Mouse (Mus musculus) lung, postnatal 36 days (tissue): Measurements from ENCODE around the gene Mtfmt.
A peak's percentile ranks its signal among the peaks of the same experiment; 100 is the strongest.

Source experiments
- DNase-seq: peaks from one replicate; pipeline ENCODE4 v3.0.0; 2022; ENCODE audit warnings: mixed read lengths

Mtfmt gene

DNA sequence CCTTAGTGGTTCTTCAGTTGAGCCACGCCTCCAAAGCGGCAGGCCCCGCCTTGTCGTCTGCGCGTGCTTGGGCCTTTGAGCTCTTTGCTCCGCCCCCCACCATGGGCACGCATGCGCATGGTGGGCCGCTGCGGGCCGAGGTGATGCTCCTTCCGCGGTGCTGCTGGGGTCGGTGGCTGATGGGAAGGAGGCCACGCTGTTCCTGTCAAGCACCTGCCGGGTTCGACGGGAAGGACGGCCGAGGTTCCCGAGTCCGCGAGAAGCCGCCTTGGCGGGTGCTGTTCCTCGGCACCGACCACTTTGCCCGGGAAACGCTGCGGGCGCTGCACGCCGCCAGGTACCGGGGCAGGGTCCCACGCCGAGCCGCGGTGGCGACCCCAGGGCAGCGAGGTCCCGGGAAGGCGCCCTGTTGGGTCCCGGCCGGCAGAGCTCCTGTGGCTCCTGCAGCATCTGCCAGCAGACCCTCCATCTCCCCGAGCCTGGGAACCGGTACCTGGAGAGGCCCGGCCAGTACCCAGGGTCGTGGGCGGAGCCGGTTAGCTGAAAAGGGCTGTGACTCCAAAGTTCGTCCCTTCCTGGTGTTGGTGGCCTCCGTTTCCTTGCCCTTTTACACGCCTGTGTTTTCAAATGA lies at the start of gene Mtfmt:
Mtfmt (plus strand) TSS at position 112 of the 631 bp plus-strand sequence.
- DNase-seq: peak; percentile 98

DNA sequence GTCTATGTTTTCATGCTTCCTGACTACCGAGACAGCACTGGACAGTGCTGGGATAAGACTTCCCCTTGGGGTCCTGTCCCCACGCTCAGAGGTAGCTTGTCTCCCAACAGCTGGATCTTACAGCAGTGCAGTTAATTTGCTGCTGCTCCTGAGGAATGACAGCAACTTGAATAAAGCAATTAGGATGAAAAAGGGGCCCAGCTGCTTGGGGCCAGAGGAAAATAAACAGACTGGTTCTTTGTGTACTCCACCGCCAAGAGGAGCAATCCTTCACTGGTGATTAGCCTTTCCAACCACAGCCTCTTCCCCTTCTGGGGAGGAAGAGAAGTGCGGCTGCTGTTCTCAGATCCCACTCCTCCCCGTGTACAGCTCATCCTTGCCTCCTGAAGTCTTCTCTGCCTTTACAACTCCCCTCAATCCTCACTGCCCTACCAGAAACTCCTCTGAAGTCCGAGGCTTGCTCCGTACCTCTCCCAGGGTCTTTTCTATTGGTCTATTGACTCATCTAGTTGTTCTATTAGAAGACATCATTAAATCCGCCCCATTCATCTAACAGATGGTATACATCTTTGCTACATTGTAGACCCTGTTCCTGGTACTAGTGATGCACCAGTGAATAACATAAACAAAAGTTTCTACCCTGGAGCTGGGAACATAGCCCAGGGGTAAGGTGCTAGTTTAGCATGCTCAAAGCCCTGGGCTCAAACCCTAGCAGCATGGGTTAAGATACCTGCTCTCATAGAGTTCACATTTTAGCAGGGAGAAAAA lies 49.0 kb upstream of the Mtfmt start:
- DNase-seq: peak; percentile 80

DNA sequence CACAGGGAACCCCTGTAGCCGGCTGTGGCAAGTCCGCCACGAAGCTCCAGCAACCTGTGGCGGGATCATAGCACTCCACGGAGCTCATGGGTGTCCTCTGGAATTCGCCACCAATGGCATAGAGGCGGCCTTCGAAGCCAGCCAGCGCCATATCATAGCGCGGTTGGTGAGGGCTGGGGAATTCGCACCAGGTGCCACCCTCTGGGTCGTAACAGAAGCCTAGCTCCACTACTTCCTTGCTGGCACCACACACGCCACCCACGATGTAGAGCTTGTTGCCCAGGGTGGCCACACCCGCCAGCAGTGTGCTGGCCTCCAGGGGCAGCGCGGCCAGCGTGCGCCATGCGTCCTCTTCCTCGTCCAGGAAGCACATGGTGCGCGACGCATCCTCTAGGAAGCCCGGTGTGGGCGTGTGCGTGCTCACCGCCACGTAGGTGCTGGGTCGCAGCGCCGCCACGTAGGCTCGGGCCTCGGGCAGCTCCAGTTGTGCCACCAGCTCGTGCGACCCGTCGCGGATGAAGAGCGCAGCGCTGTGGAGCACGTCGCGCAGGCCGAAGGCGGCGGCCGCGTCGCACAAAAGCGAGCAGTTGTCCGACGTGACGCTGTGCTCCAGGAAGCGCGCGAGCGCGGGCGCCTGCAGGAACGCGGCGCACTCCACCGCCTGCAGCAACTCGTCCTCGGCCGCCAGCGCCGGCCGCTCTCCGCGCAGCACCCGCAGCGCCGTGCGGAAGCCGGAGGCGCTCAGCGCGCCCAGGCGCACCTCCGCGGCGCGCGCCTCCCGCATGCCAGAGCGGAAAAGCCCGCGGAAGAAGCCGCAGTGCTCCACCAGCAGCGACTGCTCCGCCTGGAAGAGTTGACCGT lies 44.6 kb upstream of the Mtfmt start:
- no peak for DNase-seq

DNA sequence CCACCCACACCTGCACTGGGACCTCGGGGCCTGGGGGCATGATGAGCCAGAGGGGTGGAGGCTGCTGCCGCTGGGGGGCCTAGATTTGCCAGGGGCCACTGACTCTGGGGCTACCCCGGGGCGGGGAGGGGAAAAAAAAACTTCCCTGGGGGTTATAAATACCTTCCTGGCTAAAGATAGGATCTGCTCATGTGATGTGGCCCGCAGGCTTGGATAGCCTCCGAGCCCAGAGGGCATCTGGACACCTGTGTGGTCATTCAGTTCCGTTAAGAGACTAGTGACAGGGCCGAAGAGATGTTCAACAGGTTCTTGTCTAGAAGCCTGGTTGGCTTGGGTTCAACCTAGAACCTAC lies 44.0 kb upstream of the Mtfmt start, which contains the start of gene Kbtbd13:
Kbtbd13 (minus strand) TSS at position 40 of the 352 bp plus-strand sequence.
- no peak for DNase-seq

DNA sequence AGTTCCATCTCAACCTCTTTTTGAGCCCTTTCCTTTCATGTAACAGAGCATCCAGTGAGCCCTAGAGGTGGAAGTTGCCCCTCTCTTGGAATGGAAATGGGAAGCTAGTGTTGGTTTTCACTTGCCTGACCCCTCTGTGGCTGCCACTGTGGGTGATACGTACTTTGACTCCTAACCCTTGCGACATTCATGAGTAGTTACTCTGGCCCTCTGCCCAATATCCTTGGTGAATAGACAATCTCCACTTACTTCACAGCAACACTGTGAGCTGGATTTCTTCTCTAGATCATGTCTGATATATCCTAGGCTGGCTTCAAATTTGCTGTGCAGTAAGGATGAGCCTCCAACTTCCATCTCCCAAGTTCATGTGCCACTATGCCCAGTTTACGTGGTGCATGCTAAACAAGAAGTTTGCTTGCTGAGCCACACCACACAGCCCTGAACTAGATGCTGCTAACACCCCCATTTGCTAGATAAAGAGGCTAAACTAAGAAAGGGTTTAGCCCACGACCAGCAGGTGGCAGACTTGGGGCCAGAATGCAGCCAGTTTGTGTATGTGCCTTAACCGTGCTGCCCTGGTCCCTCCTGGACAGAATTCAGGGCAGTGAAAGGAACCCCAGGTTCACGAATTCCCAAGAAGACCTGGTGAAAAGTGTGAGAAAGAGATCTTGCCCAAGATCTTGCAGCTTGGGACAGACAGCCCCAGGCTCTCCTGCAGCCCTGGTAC lies 42.8 kb upstream of the Mtfmt start:
- peak; percentile 86 for DNase-seq

DNA sequence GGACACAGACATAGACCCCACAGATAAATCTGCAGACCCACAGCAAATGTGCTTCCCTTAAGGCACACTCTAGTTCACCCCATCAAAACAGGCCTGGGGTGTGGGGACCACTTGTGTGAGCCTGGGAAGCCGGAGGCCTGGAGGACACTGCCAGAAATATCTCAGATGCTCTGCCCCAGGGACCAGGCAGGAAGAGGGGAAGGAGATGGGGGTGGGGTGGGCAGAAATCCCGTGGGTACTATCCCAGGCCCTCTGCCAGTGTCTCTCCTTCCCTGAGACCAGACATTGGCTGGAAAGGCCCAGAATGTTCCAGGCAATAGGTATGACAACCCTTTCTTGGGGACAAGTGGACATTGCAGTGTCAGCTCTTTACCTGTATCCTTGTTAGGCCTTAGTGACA lies 42.0 kb upstream of the Mtfmt start:
- no peak for DNase-seq

DNA sequence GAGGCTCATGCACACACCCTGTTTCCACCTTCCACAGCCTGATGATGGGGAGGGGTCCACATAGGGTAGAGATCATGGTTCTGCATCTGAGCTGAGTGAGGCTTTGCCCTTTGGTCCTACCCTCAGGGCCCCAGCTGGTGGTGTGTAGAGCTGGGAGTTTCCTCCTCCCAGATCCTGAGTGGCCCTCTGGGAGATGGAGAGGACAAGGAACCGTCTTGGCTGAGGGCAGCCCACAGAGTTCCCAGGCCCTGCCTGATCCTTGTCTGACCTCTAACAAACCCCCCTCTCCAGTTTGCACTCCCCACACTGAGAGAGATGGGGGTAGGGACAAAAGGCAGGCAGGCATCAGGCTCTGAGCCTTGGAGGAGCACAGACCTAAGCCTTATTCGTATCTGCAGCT lies 41.2 kb upstream of the Mtfmt start:
- no peak for DNase-seq

DNA sequence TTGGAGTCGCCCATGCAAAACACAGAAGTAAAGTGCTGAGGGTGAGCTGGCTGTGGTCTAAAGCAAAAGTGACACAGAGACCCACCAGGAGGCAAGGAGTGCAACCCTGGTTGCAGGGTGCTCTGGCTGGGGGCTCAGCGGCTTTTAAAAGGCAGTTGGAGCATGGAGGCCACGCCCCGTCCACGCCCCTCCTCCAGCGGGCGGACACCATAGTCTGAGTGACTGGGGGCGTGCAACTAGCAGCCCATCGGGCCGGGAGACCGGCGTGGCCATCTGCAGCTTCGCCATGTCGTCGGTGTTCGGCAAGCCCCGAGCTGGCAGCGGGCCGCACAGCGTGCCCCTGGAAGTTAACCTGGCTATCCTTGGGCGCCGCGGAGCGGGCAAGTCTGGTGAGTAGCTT lies 37.3 kb upstream of the Mtfmt start, which contains the start of gene Rasl12:
Rasl12 (plus strand) TSS at position 228 of the 400 bp plus-strand sequence.
- DNase-seq: peak; percentile 87

DNA sequence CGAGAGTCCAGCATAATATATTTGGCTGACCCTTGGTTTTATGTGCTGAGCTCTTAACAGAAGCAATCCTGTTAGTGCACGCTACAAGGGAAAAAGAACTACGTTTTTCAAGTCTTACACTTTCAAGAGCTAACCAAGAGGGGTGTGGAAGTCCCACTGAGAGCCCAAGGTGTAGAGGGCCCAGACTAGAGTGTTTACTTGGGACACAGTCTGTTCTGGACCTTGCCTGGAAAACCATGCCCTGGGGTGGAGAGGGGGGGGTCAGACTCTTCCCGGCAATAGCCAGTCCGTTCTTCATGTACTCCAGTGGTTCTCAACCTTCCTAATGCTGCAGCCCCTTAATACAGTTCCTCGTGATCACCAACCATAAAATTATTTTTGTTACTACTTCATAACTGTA lies 35.6 kb upstream of the Mtfmt start:
- peak; percentile 79 for DNase-seq

DNA sequence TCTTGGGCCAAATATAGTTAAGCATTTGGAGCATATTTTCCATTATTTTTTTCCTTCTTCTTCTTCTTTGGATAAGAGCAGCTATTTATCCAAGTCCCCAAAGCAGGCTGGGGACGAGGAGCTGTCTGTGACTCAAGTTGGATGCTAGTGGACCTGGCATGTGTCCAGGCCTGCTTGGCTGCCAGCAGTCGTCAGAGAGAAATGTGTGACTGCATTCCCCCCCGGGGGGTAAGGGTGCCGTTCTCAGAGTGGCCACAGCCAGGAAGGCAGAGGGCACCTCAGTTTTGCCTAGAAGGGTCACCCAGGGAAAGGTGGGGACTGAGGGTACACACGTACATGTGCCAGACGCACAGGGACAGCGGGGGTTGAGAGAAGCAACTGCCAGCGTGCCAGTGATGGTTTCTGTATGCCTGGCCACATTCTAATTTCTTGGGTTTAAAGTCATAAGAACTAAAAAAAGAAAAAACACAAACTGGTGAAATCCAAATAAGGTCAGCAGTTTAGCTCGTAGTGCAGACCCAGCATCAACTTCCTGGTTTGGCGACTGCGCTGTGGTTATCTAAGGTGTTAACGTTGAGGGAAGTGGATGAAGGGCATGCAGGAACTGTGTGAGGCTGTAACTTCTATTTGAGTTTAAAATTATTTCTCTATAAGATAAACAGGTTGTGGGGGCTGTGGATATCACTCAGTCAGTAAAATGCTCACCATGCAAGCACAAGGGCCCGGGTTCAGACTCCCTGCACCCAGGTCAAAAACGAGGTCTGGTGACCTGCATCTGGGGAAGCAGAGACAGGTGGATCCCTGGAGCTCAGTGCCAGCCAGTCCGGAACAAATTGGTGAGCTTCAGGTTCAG lies 31.0 kb upstream of the Mtfmt start:
- DNase-seq: peak; percentile 92

DNA sequence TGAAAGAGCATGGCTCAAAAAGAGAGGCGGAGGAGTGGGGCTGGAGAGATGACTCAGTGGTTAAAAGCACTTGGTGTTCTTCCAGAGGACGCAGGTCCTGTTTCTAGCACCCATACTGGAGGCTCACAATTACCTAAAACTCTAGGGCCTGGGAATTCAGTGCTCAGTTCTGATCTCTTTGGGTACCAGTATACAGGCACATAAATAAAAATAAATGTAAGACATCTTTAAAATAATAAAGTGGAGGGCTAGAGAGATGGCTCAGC lies 30.5 kb upstream of the Mtfmt start:
- DNase-seq: peak; percentile 48

DNA sequence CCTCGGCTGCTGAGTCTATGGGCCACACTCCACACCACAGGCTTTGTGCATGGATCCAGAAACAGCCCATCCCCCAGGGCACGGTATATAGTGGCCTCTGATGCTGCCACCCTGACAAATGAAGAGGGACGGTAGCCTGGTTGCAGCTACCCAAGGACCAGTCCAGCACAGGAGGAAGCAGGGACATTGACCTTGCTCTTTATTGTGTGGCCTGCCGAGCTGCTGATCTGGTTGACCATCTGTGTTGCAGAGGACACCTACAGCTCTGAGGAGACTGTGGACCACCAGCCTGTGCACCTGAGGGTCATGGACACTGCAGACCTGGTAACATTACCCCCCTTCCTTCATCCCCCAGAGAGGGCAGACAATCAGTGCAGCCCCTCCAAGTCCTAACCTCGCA lies 28.3 kb upstream of the Mtfmt start:
- DNase-seq: no peak

DNA sequence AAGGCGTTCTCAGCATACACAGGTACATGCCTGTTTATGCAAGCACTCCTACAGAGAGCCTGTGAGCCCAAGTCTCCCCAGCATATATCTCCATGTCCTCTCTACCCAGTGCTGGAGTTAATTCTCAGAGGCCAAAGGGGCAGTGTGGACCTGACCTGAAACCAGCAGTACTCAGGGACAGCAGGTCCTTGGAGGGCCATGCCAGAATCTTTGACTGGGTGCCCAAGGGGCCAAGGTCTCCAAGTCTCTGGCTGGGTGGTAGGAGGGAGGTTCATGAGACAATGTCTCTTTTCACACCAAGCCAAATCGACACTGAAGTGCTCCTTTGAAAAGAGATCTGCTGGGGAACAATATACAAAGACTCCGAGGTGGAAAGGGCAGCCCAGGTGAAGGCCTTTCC lies 27.7 kb upstream of the Mtfmt start:
- DNase-seq: no peak

DNA sequence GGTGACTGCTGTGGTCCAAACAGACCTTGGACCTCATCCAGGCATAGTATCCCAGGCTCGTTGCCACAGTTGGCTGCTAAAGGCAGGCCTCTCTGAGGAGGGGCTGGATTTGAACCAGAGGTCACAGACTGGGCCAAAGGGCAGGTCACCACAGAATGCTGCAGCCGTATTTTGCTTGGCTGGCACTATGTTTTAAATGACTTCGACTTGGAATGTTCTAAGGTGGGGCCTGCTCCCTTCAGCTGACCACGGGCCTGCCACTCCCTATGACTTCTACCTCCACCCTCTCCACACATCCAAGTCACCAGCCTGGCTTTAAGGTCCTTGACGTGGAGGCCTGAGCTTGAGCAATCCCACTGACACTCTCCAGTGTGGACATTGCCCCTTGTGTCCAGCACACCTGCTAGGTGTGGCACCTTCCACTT lies 26.7 kb upstream of the Mtfmt start:
- DNase-seq: peak; percentile 87

DNA sequence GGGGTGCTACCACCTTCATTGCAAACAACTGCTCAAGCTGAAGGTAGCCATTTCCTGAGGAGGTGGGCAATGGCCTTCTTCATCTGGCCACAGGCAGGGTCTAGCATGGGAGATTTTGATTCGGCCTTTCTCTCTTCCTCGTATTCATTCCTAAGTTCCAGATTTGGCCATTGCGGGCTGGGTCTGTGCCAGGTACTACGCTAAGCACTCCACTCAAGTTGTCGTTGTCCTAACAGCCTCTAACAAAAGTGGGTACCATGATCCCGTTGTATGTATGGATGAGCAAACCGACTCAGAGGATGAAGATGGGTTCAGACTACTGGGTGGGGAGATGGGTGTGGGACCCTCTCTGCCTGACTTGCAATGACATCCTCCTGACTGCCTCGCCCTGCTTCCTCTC lies 25.2 kb upstream of the Mtfmt start:
- peak; percentile 55 for DNase-seq

DNA sequence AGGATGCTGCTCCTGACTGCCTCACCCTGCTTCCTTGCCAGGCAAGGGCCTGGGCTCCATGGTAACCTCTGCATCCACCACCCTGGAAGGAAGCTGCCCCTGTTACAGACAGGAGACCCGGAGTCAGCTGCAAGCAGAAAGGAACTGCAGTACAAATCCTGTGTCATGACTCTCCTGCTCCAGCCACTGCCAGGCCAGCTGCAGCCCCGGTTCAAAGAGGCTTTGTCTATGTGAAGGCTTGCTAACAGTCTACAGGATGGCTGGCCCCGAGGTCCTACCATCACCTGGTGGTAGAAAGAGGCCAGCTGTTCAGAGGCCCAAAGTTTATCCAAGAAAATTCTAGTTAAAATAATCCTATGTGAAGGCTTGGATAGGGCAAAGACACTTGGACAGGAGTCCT lies 24.3 kb upstream of the Mtfmt start:
- no peak for DNase-seq

DNA sequence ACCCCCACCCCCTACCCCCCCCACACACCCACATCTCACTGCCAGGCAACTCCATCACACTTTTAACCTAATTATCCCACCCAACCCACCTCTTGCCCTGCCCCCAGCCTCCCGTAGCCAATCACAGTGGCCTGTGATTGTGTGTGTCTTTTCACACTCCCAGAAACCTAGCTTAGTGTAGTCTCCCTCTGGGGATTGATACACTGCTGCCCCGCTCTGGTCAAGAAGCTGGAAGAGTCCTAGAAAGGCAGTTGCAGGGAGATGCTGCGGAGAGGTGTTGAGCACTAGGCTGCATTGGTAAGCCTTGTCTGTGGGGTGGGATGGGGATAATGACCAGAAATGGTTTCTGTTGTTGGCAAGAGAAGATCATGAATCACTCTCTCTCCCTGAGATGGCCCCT lies 17.8 kb upstream of the Mtfmt start:
- peak; percentile 24 for DNase-seq

DNA sequence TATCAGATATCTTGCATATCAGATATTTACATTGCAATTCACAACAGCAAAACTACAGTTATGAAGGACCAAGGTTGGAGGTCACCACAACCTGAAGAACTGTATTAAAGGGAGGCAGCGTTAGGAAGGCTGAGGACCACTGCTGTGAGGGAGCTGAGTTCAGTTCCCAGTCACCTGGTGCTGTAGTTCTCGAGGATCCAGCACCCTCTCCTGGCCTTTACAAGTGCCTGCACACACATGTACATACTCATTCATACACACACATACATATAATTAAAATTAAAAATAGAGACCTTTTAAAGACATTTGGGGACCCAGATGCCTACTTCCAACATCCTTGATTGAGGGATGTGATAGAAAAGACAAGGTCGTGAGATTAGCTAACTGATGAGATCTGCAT lies 15.9 kb upstream of the Mtfmt start:
- no peak for DNase-seq

DNA sequence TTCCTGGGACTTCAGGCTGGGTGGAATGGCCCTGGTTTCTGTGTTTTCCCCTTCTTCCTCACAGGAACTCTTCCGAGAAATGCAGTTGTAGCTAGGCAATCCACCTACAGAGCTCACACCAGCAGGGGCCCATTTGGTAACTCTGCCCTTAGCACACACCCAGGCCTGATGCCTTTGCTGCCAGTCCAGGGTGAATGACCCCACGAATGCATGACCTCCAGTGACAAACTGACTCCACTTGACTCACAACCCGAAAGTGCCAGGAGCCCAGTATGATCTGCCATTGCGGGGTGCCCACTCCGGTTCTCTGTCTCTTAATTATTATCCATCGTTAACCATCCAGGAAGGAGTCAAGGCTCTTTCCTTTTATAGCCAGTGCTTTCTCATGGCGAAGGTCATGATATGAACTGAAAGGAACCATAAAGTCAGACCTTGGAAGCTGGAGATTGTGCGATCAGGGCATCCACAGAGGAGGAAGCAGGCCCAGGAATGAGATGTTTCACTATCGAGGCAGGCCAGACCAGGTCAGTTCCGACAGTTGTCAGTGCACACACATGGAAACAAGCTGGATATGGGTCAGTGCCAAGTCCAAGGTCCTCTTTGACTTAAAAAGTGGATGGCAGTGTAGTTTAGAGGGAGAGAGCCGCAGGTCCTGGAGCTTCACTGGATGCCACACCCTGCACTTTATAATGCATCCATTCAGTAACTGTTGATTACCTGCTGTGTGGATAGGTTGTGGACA lies 12.7 kb upstream of the Mtfmt start, which contains the start of gene Slc51b:
Slc51b (minus strand) TSS at position 196 of the 742 bp plus-strand sequence.
- DNase-seq: no peak

DNA sequence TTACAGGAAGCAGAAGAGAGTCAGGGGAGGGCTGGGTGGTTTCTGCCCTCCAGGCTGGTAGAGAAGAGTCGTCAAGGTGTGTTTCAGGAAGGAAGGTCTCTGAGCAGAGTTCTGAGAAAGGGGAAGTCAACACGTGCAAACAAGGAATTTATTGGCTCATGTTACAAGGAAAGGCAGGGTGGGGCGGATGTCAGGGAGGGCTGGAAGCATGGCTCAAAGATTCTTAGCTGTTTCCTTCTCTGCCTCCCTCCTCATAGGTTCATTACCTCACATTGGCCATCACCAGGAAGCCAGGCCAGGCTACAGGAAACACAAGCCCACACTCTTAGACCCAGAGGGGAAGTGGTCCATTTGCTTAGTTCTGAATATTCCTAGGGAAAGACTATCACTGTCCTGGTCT lies 11.2 kb upstream of the Mtfmt start:
- no peak for DNase-seq

DNA sequence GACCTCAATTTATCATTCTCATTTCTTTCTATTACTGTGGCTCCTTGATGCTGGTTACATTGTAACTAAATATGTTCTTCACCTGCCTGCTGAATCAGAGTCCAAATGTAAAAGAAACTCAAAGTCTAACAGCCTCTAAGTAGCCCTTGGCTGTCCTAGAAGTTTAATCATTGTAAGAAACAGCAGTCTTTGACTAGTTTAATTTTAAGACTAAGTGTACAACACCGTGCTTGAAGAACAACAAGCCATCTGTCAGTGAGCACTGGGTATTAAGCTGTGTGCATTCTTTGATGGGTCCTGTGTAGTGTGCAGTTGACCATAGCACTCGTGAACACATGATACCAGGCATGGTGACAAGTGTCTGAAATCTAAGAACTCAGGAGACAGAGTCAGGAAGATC lies 8.1 kb upstream of the Mtfmt start:
- DNase-seq: no peak
